Mouse (Mus musculus) CD4-positive helper T cell, adult 2 months (primary cell): ENCODE data around the gene Mxi1.

Source experiments
- DNase-seq: peaks from one replicate; pipeline ENCODE4 v3.0.0-alpha.2; 2012; ENCODE audit warnings: low read depth, missing footprints, low spot score

The Mxi1 gene

DNA sequence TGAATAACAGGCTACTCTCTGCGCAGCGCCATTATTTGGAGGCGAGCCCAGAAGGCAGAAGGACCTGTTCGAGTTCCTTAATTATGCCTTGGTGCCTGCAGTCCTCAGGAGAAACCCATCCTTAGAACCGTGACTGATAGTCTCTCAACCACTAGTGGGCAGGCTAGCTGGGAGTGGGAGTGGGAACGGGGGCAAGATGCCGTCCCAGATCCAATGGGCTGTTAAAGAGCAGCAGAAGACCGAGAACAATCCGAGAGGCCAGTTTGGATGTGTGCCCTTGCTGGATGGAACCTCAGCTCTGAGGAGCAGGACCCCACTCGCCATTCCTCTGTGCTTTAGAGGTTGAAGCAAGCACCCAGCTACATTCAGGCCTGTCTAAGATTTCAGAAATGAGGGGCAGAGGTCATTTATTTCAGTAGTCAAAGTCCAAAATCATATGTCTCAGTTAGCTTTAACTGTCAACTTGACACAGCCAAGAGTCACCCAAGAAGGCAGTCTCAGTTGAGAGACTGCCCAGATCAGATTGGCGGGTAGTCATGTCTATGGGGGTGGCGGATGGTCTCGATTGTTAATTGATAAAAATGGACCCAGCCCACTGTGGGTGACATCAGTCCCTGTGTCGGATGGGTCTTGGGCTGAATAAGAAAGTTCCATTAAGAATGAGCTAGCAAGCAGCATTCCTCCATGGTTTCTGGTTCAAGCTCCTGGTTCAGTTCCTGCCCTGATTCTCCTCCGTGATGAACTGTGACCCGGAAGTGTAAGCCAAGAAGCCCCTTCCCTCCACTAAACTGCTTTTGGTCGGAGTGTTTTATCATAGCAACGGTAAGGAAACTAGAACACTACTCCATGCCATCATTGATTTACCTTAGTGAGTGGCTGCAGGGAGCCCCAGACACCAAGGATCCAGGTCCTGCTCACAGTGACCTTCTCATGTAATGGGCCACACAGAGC, 112.3 kb downstream of the Mxi1 start:
- peak; percentile 37 for DNase-seq

GRCm38 (mm10) chr19:53423341-53423753, 113.0 kb downstream of the Mxi1 start:
- DNase-seq, result peak; percentile 89

- peak; percentile 89 for DNase-seq
Measured at GRCm38 (mm10) chr19:53423816-53424465, 113.6 kb downstream of the Mxi1 start.

GRCm38 (mm10) chr19:53424629-53425028, 114.3 kb downstream of the Mxi1 start:
- peak; percentile 96 for DNase-seq
